Mouse (Mus musculus) C2C12 (cell line): ENCODE measurements around the gene Izumo2.

Source experiments
- CEBPB ChIP-seq: IDR thresholded peaks from one replicate; pipeline ENCODE4 v1.6.1; 2011; ENCODE audit warnings: low read depth, mild to moderate bottlenecking, control low read depth, moderate library complexity
- CTCF ChIP-seq: IDR thresholded peaks from one replicate; pipeline ENCODE4 v1.5.1; 2011; ENCODE audit not compliant: control insufficient read depth, insufficient read depth, insufficient read length
- MAX ChIP-seq: IDR thresholded peaks from one replicate; pipeline ENCODE4 v1.6.1; 2011; ENCODE audit warnings: mild to moderate bottlenecking, control low read depth
- MYOD1 ChIP-seq: IDR thresholded peaks from one replicate; pipeline ENCODE4 v1.6.1; 2011; ENCODE audit warnings: low read depth; ENCODE audit not compliant: control insufficient read depth, insufficient read length
- MYOG ChIP-seq: IDR thresholded peaks from one replicate; pipeline ENCODE4 v1.6.1; 2011; ENCODE audit not compliant: control insufficient read depth, insufficient read length; ENCODE audit errors: extremely low read depth

DNA sequence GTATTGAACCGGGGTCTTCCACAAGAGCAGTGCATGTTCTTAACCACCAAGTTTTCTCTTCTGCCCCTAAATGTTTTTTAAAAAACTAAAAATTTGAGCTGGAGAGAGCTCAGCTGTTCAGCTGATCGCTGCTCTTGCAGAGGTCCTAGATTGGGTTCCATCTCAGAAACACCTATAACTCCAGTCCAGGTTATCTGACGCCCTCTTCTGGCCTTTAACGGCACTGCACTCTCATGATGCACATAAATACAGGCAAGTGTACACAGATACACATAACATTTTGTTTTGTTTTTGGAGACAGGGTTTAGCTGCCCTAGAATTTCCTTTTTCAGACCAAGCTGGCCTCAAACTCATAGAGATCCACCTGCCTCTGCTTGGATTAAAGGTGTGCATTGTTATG lies 34.0 kb upstream of the Izumo2 start:
- TF ChIP-seq CTCF: no peak
- no peak for TF ChIP-seq MAX
- no peak for TF ChIP-seq MYOD1
- TF ChIP-seq CEBPB: no peak
- TF ChIP-seq MYOG: no peak
